Mouse (Mus musculus): ENCODE results near the gene Arsj.
A peak's percentile ranks its signal among the peaks of the same experiment; 100 is the strongest.

Arsj gene

DNA sequence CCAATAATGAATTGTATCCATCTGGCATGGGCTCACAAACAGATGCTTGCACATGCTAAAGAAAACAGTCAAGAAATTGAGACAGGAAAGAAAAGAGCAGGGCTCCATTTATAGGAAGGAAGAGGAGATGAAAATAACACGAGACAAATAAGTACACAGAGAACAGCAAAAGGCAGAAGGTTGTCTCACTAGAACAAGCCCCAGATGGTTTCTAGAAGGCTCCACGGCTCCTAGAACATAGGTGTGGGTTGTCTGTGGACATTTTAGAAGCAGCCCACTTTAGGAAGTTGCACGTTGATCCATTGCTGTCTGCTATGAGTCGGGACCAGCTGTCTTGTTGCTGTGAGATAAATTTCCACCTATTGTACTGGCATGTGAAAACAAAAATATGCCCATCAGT lies 37.2 kb downstream of the Arsj start:
- DNase-seq (ENCODE audit: extremely low read depth, insufficient read length, low spot score): no peak

DNA sequence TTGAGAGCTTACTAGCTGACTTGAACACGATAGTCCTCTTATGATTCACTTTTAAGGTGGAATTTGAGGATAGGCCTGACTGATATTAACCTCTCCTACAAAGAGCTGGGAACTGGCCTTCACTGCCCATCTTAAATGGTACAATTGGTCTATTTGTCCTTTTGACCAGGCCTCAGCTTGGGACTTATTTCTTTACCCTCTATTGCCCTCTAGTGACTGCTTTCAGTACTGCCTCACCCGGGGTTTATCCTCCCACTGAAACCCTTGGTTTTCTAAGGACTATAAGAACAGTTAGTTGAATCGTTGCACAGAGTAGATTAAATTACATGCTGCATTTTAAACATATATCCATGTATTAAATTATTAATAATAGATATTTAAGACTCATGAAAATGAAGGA lies 39.4 kb downstream of the Arsj start:
- DNase-seq (ENCODE audit: extremely low read depth, insufficient read length, low spot score): peak; percentile 58

DNA sequence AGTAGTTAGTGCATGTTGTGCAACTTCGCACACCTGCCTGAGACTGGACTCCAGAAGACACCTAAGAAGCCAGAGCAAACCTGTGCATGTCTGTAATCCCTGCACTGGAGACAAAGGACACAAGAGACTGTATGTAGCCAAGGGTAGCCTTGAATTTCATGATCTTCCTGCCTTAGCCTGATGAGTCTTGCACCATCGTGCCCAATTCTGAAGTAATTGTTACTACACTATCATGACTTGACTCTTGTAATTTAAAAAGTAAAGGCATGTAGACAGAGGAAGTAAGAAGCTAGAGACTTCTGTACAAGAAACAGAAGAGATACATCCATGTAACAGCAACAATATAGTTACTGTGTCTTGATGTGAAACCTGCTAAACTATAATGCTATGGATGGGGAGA lies 40.7 kb downstream of the Arsj start:
- DNase-seq (ENCODE audit: extremely low read depth, insufficient read length, low spot score): no peak

DNA sequence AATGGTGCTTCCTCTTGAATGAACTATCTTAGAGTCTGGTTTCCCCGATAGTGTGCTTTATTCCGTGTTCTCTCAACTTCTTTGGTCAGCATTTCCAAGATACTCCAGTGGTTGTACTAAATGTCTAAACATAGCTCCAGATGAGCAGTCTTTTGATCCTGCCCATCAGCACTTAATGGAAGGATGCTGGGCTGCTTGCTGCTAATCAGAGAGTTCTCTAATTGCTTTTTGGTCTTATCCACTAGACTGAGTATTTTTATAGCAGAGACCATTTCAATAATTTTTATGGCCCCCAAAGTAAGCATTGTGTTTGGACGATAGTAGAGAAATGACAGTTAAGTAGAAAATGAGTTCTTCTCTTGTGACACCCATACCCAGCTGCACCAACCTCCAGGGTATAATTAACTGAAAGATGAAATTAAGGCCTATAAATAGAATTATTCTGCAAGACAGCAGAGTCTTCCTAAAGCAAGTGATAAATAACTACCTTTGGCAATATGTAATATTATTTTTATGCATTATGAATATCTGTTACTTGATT lies 67.1 kb downstream of the Arsj start:
- DNase-seq (ENCODE audit: extremely low read depth, insufficient read length, low spot score): no peak

GRCm38 (mm10) chr3:126439331-126439730 lies 75.8 kb downstream of the Arsj start:
- no peak for DNase-seq (ENCODE audit: extremely low read depth, insufficient read length, low spot score)

GRCm38 (mm10) chr3:126449058-126449457 lies 85.6 kb downstream of the Arsj start:
- DNase-seq (ENCODE audit: extremely low read depth, insufficient read length, low spot score): no peak

DNA sequence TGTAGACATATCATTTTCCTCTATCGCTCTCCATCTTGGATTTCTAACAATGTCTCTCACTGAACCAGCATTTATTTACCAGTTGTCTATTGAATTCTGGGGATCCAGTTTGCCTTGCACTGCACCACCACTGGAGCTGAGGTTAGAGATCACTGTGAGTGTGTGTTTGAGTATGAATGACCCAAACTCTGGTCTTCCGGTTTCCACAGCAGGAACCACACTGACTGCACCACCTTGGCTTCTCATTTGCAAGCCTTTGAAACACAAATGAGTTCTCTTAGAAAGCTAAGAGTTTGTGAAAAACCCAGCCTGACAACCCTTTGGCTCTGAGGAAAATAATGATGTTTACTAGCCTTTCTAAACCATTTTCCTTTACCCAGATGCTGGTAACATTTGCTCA lies 86.0 kb downstream of the Arsj start:
- DNase-seq (ENCODE audit: extremely low read depth, insufficient read length, low spot score): no peak

- DNase-seq (ENCODE audit: extremely low read depth, insufficient read length, low spot score): no peak
These were observed 92.5 kb downstream of the Arsj start for GRCm38 (mm10) chr3:126455787-126456482.

DNA sequence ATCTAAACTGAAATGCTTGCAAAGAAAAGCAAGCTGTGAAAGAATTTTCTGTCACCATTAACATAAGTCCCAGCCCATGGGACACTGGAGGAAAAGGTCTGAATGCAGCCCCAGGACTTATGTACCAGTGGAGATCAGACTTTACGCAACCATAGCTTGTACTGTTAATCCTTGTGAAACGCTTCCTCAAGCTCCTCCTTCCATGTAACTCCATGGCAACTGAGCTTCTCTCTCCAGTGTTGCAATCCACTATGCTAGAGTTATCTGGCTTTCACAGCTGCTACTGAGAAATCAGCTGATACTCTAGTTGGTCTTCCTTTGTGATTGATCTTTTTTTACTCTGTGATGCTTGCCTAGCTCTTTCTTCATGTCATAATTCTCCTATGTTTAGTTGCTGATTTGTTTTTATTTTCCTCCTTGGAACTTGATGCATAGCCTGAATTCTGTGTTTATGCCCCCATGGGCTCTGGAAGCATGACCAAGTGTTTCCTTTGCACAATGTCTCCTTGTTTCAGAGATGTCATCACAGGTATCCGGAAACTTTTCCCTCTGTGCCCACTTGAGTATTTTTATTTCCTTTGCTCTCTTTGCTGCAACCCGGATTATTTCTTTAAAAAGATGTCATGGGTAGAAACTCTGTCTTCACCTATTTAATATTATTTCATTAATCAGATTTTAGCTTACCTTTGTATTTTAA lies 99.8 kb downstream of the Arsj start:
- no peak for DNase-seq (ENCODE audit: extremely low read depth, insufficient read length, low spot score)

DNA sequence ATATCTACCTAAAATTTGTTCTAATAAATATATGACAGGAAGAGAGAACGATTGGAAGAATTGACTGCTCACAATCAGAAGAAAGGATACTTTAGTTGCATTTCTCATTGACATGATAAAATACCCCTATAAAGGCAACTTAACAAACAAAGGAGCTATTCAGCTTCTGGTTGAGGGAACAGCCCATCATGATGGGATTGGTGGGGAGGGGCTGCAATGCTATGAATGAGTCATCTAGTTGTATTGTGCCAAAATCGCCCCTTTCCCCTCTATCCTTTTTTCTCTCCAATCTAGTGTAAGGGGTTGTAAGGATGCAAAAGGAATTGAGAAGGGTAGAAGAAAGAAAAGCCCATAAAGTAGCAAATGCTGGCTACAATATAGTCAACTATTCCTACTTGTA lies 100.8 kb downstream of the Arsj start:
- DNase-seq (ENCODE audit: extremely low read depth, insufficient read length, low spot score): no peak

All from 3134 (cell line).